Mouse (Mus musculus): ENCODE measurements around the gene Adcy9. TPM values are rescaled to one million over a fixed set of nuclear protein-coding genes. Genes with fewer than 3 reads are reported as not detected.
A peak's percentile ranks its signal among the peaks of the same experiment; 100 is the strongest.

Adcy9 gene
- 1.6 and 1.7 TPM in 2 replicates for polyA plus RNA-seq (2015; fragmentation: Nextera tagmentation; extraction: Ambion mirVana)

DNA sequence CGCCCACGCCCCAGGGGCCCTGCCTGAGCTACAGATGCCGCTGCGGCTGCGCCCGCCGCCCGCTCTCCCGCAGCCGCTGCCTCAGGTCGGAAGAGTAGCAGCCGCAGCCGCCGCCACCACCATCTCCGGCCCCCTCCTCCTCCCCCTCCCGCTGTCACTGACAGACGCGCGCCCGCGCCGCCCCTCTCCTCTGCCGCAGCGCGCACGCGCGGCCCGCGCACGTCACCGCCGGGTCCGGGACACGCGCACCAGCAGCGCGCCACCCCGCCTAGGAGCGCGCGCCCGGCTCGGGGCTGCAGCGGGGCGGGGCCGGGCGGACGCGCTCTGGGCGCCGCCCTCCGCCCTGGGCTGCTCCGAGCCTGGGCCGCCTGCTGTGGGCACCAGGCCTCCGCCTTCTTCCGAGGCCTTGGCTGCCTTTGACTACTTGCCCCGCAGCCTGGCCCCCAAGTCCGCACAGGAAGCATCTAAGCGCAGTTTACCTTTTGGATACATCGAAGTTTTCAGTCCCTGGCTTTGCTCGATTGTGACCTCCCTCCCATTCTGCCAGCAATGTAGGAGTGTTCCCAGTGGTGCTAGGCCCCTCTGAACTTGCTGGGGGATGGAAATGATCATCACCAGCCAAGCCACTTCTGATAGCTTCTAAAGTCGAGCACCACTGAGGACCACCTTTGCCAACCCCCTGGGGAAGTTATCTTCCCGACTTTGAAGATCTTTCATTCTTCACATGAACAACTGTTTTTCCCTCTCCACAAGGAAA, at the start of gene Adcy9:
TSS of gene Adcy9 (minus strand) at position 201 of the 757 bp plus-strand sequence.
- WGBS, result under 1% methylated on average over 56 of the region's 64 CpGs

GRCm38 (mm10) chr16:4469599-4470352, 49.5 kb upstream of the Adcy9 start:
- H3K9me3 ChIP-seq, result no peaks in the 10 kb centered on the region
- H3K27ac ChIP-seq, result no peak overlapping the region
- WGBS, result 52% methylated on average over 10 of the region's 10 CpGs
- no peaks in the 10 kb centered on the region for H3K36me3 ChIP-seq
- H3K9ac ChIP-seq, result no peak overlapping the region
- no peaks in the 10 kb centered on the region for H3K27me3 ChIP-seq (replicated peaks)
- no peak overlapping the region for H3K4me2 ChIP-seq
- H3K4me1 ChIP-seq, result 0 out of 2 replicates have a peak, but pooled peaks cover 3% of the 10 kb centered on the region
- H3K4me3 ChIP-seq (replicated peaks), result no peak overlapping the region
- ATAC-seq (ENCODE audit: insufficient read depth, low FRiP score, low read depth), result peak; percentile 57

More for the DNA sequence above, at the start of gene Adcy9:
- ATAC-seq (ENCODE audit: insufficient read depth, low FRiP score, low read depth), result peak; percentile 95
- Histone ChIP-seq H3K36me3 (no peaks in the 10 kb centered on the region), H3K4me3 (replicated peaks) (peak within 1 kb of the TSS; percentile 72), H3K27ac (peak within 1 kb of the TSS; percentile 72), H3K9me3 (no peaks in the 10 kb centered on the region), H3K9ac (peak within 1 kb of the TSS; percentile 52), H3K4me1 (peaks cover 18% of the 10 kb centered on the region), H3K4me2 (peak within 1 kb of the TSS; percentile 97), H3K27me3 (replicated peaks) (no peaks in the 10 kb centered on the region)

- no peak overlapping the region for H3K9ac ChIP-seq
- no peak for ATAC-seq (ENCODE audit: insufficient read depth, low FRiP score, low read depth)
- WGBS, result 65% methylated on average over 9 of the region's 9 CpGs
Measured at GRCm38 (mm10) chr16:4464529-4465089, 44.3 kb upstream of the Adcy9 start.

GRCm38 (mm10) chr16:4457927-4458326, 37.6 kb upstream of the Adcy9 start:
- Histone ChIP-seq H3K9me3 (no peaks in the 10 kb centered on the region), H3K4me1 (no peaks in the 10 kb centered on the region), H3K27ac (no peak overlapping the region), H3K27me3 (replicated peaks) (no peaks in the 10 kb centered on the region), H3K4me2 (no peak overlapping the region), H3K36me3 (no peaks in the 10 kb centered on the region), H3K9ac (no peak overlapping the region), H3K4me3 (replicated peaks) (no peak overlapping the region)
- WGBS, result 82% methylated on average over 3 of the region's 3 CpGs
- ATAC-seq (ENCODE audit: insufficient read depth, low FRiP score, low read depth), result no peak

More at GRCm38 (mm10) chr16:4464529-4465089, 44.3 kb upstream of the Adcy9 start:
- Histone ChIP-seq H3K27ac (no peak overlapping the region), H3K27me3 (replicated peaks) (no peaks in the 10 kb centered on the region), H3K9me3 (no peaks in the 10 kb centered on the region), H3K36me3 (no peaks in the 10 kb centered on the region), H3K4me3 (replicated peaks) (no peak overlapping the region), H3K4me2 (no peak overlapping the region), H3K4me1 (no peaks in the 10 kb centered on the region)

DNA sequence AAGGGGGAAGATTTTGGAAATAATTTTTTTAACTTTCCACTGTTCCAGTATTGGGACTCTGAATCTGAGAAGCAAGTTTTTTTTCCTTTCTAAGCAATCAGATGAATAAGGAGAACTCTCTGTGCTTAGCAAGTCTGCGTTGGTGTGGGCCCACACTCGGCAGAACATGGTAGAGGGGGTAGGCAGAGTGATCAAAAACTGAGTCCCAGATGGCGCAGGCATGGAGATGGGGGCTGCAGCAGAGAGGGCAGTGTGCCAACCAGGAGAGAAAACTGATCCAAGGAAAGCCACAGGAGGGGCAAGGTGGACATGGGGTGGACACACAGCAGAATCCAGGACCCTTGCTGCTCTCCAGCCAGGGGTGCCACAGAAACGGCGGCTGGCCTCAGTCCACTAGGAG, 36.1 kb upstream of the Adcy9 start:
- WGBS, result 77% methylated on average over 5 of the region's 5 CpGs
- ATAC-seq (ENCODE audit: insufficient read depth, low FRiP score, low read depth), result no peak

DNA sequence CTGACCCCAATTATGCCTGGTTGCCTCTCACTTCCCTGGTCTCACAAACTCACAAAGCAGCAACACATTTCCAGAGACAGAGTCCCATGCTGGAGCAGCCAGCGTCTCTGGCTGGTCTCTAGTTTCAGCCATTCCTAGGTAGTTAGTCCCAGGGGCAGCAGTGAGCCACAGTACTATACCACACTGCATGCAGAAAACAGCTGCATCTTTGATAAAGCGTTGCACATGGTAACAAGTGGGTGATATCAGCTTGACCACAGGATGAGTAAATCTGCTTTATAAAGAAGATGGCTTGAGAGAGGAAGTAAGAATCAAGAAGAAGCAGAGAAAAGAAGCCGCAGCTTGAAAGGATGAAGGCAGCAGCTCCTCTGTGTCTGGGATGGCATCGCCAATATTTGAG, 35.4 kb upstream of the Adcy9 start:
- Histone ChIP-seq H3K9me3 (no peaks in the 10 kb centered on the region), H3K27ac (no peak overlapping the region), H3K4me1 (no peaks in the 10 kb centered on the region), H3K27me3 (replicated peaks) (no peaks in the 10 kb centered on the region), H3K4me3 (replicated peaks) (no peak overlapping the region), H3K36me3 (no peaks in the 10 kb centered on the region), H3K9ac (no peak overlapping the region), H3K4me2 (no peak overlapping the region)
- ATAC-seq (ENCODE audit: insufficient read depth, low FRiP score, low read depth), result no peak
- WGBS, result 75% methylated on average over 4 of the region's 4 CpGs

More for the DNA sequence above, 36.1 kb upstream of the Adcy9 start:
- H3K36me3 ChIP-seq, result no peaks in the 10 kb centered on the region
- no peaks in the 10 kb centered on the region for H3K4me1 ChIP-seq
- H3K4me3 ChIP-seq (replicated peaks), result no peak overlapping the region
- H3K9ac ChIP-seq, result no peak overlapping the region
- H3K4me2 ChIP-seq, result no peak overlapping the region
- H3K9me3 ChIP-seq, result no peaks in the 10 kb centered on the region
- no peak overlapping the region for H3K27ac ChIP-seq
- no peaks in the 10 kb centered on the region for H3K27me3 ChIP-seq (replicated peaks)

DNA sequence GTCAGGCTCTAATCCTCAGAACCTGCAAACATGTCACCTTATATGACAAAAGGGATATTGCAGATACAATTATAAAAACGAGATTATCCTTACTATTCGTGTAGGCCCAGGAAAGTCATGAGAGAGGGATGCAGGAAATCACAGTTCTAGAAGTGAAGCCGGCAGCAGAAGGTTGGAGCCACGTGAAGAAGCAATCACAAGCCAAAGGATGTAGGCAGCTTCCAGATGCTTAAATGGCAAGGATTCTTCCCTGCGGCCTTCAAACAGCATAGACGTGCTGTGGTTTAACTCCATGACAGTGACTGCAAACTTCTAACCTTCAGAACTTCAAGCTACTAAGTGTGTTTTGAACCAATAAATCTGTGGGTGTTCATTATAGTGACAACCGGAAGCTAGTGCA, 34.3 kb upstream of the Adcy9 start:
- H3K36me3 ChIP-seq, result no peaks in the 10 kb centered on the region
- no peak overlapping the region for H3K4me2 ChIP-seq
- no peak overlapping the region for H3K4me3 ChIP-seq (replicated peaks)
- ATAC-seq (ENCODE audit: insufficient read depth, low FRiP score, low read depth), result no peak
- 81% methylated on average over 7 of the region's 7 CpGs for WGBS
- H3K4me1 ChIP-seq, result no peaks in the 10 kb centered on the region
- H3K27me3 ChIP-seq (replicated peaks), result no peaks in the 10 kb centered on the region
- H3K27ac ChIP-seq, result no peak overlapping the region
- H3K9ac ChIP-seq, result no peak overlapping the region
- H3K9me3 ChIP-seq, result no peaks in the 10 kb centered on the region

DNA sequence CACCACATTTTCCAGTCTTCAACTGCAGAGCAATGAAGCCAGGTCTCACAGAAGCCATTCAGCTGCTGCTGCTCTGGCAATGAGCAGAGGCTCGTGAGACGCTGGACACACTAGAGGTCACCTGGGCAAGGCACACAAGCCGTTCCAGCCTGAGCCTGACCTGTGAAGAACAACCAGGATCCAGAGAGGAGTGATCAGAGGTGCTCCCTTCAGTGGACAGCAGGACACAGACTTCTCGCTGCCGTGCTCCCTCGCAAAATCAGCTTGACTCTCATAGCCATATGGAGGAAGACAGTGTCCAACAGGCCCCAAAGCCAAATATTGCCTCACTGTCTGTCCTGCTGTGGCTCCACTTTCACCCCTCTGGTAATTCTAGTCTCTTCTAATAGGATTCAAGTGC, 29.1 kb upstream of the Adcy9 start:
- H3K27me3 ChIP-seq (replicated peaks), result no peaks in the 10 kb centered on the region
- no peaks in the 10 kb centered on the region for H3K36me3 ChIP-seq
- no peaks in the 10 kb centered on the region for H3K4me1 ChIP-seq
- H3K4me3 ChIP-seq (replicated peaks), result no peak overlapping the region
- H3K9me3 ChIP-seq, result no peaks in the 10 kb centered on the region
- no peak overlapping the region for H3K4me2 ChIP-seq
- no peak overlapping the region for H3K27ac ChIP-seq
- ATAC-seq (ENCODE audit: insufficient read depth, low FRiP score, low read depth), result no peak
- 88% methylated on average over 6 of the region's 6 CpGs for WGBS
- no peak overlapping the region for H3K9ac ChIP-seq

GRCm38 (mm10) chr16:4448235-4448634, 27.9 kb upstream of the Adcy9 start:
- WGBS, result 41% methylated on average over 9 of the region's 9 CpGs
- no peak overlapping the region for H3K9ac ChIP-seq
- H3K4me3 ChIP-seq (replicated peaks), result no peak overlapping the region
- no peak overlapping the region for H3K4me2 ChIP-seq
- H3K9me3 ChIP-seq, result no peaks in the 10 kb centered on the region
- H3K27ac ChIP-seq, result no peak overlapping the region
- no peaks in the 10 kb centered on the region for H3K36me3 ChIP-seq
- ATAC-seq (ENCODE audit: insufficient read depth, low FRiP score, low read depth), result no peak
- no peaks in the 10 kb centered on the region for H3K4me1 ChIP-seq
- H3K27me3 ChIP-seq (replicated peaks), result no peaks in the 10 kb centered on the region

DNA sequence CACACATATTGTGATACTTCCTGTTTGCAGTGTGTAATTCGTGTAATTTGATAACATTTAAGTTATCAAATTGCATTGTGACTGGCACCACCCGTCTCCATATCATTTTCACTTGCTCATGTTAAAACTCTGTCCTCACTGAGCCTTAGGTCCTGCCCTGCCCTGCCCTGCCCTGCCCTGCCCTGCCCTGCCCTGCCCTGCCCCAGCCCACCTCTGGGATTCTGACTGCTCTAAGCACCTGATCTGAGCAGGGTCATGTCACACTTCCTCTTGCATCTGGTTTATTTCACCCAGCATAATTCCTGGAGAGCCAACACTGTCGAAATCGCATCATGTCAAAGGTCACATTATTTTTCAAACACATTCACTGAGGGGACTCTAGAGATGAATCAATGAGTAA, 26.1 kb upstream of the Adcy9 start:
- Histone ChIP-seq H3K27me3 (replicated peaks) (no peaks in the 10 kb centered on the region), H3K36me3 (no peaks in the 10 kb centered on the region), H3K4me1 (no peaks in the 10 kb centered on the region), H3K27ac (no peak overlapping the region), H3K9ac (no peak overlapping the region), H3K4me2 (no peak overlapping the region), H3K9me3 (no peaks in the 10 kb centered on the region), H3K4me3 (replicated peaks) (no peak overlapping the region)
- no peak; the same call in 1 of the 2 replicates for ATAC-seq (ENCODE audit: insufficient read depth, low FRiP score, low read depth)
- 42% methylated on average over 4 of the region's 4 CpGs for WGBS

GRCm38 (mm10) chr16:4444378-4444777, 24.1 kb upstream of the Adcy9 start:
- Histone ChIP-seq H3K9ac (no peak overlapping the region), H3K4me3 (replicated peaks) (no peak overlapping the region), H3K4me2 (no peak overlapping the region), H3K27ac (no peak overlapping the region), H3K27me3 (replicated peaks) (no peaks in the 10 kb centered on the region), H3K9me3 (no peaks in the 10 kb centered on the region), H3K4me1 (no peaks in the 10 kb centered on the region), H3K36me3 (no peaks in the 10 kb centered on the region)
- ATAC-seq (ENCODE audit: insufficient read depth, low FRiP score, low read depth), result no peak
- WGBS, result 81% methylated on average over 1 of the region's 1 CpGs
